Mouse (Mus musculus) cerebellum, adult 9-10 months (tissue): ENCODE results near the gene Mmd2.

Experiments
- DNase-seq: peaks from one replicate; pipeline ENCODE4 v3.0.0; 2022

Gene Mmd2

DNA sequence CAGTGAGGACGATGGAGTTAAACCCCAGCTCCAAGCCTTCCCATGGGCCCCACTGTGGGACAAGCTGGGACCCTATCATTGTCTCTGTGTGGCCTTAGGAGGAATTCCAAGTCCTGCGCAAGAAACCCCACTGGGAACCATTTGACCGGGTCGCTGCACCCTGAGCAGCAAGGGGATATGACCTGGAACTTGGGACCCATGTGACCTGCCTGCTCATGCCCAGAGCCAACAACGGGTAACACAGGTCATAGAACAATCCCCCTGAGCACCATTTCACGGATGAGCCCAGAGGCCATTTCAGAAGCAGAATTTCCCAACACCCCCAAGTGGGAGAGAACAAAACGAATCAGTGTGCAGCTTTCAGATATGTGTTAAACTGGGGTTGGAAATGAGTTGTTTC is 4.2 kb downstream of the Mmd2 start:
- no peak for DNase-seq

DNA sequence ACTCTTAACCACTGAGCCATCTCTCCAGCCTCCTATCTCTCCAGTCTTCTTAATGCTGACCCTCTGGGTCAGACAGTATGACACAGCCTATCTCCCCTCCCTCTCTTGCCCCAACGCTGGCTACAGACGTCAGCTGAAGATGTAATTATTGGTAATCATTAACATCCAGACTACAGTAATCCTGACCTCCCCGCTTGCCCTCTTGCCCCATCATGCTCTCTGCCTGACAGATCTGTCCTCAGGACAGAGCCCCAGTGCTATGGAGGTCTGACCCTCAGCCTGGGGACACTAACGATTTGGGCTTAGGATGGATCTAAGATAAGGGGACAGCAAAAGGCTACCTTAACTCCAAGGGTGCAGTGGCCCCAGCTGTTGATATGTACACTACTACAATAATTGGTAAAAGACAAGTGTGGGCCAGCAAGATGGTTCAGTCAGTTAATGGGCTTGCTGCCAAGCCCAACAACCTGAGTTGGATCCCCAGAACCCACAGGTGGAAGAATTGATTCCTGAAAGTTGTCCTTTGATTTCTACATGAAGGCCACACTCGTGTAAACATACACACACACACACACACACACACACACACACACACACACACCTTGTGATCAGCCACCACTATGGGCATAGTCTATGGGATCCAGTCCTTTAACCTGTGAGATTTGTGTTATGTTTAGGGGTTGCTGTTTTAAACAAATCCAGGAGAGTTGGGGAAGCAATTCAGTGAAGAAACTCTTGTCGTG is 10.8 kb downstream of the Mmd2 start:
- no peak for DNase-seq

DNA sequence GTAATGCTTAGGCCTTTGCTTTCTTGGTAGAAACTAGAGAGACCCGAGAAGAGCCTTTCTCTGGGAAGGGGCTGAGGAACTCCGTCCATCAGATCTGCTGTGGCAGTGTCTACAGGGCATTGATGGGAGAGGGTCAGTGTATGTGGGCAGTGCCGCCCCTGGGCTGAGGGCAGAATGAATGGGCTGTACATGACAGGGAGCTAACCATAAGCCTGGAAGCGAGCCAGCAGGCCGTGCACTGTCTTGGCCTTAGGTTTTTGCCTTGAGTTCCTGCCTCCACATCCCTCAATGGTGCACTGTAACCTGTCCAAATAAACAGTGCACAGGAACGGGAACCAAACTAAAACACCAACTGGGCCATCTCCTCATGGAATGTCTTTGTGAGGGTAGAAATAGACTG is 11.9 kb downstream of the Mmd2 start:
- DNase-seq: no peak

DNA sequence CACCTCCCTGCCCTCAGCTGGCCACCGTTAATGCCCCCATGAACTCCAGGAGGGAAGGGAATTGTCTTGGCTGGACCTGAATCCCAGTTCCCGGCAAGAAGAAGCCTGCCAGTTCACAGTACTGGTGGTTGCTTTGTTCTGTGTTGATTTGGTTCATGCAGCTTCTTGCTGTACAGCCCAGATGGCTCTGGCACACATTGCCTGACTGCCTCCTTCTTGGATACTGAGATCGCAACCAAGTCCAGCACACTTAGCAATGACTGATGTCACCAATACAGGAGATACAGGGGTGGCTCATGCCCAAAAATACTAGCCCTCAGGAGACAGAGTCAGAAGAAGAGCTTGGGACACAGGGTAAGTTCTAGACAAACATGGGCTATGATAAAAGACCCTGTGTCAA is 12.9 kb downstream of the Mmd2 start:
- DNase-seq: peak; percentile 64

DNA sequence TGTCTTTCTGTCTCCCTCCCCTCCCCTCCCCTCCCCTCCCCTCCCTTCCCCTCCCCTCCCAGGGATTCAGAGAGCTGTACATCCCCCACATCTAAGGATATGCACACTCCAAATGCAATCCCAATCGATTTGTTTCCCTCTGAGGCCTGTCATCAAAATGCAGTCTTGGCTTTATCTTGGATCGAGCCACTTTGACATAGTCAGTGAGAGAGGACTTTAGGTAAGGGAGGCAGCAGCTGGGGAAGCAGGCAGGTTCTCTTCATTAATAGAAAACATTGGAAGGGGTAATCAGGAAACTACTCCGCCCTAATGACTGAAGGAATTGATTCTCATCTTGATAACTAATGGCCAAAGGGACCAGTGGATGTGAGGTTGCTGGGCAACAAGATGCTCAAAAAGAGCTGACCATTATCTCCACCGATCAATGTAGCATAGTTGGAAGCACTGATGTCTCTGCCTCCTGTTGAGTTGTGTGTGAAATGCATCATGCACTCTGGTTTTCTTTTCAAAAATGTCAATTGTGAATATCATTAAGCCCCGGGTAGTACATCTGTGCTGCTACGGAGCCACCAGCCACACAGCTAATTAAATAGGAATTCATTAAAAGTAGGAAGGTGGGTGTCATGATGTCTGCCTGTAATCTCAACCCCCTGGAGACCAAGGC is 17.5 kb downstream of the Mmd2 start:
- DNase-seq: no peak

DNA sequence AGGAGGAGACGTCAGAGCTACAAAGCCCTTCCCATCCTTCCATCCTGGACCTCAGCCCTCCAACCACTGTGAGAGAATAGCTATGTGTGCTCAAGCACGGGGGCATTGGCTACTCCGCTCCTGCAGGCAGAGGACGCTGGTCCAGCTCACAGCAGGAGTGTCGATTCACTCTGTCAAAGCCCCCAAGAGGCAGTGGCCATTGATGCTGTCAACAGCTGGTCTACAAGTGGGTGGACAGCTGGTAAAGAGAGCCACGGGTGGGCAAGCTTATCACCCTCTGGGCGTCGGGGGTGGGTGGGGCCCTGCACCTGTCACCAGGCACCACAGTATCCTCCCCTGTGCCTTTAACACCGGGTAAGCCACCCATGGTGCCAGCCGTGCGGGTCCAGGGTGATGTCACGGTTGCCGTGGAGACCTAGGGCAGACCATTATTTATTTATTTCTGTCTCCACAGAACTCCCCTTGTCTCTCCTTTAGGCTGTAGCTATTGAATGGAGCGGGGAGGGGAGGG is 24.9 kb downstream of the Mmd2 start:
- no peak for DNase-seq

DNA sequence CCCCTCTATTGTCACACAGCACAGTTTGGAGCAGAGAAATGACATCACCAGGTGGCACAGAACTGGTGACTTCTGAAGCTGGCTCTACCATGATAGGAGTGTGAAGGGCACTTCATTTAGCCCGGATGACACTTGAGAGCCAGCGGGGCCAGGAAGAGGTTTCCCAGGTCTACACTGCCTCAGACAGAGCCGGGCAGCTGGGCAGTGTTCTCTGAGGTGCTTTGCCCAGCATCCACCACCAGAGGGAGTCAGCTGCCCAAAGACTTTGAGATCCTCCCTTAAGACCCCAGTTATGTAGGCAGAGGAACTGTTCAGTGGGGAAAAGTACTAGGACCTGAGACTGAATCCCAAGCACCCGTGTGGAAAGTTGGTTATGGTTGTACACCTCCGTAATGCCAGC is 27.1 kb downstream of the Mmd2 start:
- DNase-seq: peak; percentile 71

DNA sequence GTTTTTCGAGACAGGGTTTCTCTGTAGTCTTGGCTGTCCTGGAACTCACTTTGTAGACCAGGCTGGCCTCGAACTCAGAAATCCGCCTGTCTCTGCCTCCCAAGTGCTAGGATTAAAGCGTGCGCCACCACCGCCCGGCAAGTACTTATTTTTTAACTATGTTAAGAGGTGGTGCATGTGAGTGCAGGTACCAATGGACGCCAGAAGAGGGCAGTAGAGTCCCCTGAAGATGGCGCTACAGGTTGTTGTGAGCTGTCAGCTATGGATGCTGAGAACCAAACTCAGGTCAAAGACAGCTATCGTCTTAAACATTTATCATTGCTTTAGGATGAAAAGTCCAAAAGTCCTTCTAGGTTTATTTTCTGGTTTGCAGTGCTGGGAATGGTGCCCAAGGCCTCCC is 30.4 kb downstream of the Mmd2 start:
- DNase-seq: no peak

DNA sequence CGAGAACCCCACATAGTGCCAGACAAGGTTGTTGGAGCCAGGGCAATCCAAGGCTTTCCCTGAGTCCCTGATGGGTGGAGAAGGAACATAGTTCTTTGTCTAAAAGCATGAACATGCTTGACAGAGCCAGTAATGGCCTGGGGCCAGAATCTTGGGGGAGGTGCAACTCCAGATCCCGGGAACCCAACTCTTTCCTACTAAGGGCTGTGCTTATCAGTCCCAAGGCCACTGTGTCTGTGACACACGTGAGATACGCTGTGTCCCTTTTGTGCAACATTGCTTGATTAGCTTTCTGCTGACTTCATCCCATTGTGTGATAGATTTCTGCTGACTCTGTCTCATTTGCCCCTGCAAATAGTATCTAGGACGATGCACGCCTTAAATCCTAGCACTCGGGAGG is 31.8 kb downstream of the Mmd2 start:
- no peak for DNase-seq

DNA sequence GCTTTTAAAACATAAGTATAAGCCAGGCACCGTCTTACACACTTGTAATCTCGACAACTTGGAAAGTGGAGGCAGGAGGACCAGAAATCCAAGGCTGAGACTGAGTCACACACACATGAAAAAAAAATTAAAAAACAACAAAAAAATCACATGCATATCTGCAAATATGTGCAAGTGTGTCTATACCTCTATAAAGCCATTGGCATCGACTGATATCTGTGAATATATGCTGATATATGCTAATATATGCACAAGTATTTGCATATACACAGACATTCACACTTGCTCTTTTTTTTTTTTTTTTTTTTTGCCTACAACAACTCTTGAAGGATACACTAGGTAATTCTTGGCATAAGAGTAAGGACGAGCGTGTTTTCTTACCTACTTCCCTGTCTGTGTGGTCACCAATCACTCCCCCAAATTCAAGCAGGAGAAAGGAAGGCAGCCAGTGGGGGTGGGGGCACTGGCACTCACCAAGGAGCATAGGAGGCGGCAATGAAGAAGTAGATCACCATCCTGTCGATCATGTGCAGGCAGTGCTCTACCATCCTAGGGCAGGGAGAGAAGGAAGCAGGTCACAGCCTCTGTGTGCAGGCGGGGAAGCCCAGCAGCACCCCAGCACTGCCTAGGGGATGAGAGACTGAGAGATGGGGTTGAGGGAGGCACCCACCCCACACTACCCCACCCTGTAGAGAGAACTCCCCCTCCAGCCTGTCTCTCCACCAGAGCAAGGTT is 34.1 kb downstream of the Mmd2 start:
- no peak for DNase-seq

DNA sequence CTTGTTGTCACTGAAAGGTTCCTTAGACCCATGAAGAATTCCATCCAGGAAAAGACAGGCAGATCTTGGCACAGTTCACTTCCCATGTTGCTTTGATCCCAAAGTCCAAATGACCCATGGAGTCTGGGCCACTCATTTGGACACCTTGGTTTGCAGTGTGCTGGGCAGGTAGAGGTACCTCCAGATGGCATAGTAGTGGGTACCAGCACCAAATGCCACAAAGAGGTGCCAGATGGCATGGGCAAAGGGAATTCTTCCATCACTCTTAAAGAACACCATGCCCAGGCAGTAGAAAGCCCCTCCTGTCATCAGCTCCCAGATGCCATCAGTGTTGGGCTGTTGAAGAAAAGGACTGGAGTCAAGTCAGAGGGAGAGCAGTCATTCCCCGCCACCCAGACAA is 44.0 kb downstream of the Mmd2 start:
- DNase-seq: no peak

DNA sequence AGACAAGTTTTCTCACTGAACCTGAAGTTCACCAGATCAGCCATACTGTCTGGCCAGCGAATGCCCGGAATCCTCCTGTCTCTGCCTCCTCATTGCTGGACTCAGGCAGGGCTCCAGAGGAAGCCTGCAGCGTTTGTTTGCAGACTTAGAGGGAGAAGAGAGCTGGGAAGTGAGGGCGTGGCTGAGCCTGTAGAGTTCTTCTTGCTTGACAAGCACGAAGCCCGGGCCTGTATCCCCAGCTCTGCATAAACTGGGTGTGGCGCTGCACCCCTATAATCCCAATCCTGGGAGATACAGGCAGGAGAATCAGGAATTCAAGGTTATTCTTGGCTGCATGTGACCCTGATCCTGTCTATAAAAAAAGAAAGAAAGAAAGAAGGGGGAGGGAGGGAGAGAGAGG is 48.3 kb downstream of the Mmd2 start:
- DNase-seq: no peak

DNA sequence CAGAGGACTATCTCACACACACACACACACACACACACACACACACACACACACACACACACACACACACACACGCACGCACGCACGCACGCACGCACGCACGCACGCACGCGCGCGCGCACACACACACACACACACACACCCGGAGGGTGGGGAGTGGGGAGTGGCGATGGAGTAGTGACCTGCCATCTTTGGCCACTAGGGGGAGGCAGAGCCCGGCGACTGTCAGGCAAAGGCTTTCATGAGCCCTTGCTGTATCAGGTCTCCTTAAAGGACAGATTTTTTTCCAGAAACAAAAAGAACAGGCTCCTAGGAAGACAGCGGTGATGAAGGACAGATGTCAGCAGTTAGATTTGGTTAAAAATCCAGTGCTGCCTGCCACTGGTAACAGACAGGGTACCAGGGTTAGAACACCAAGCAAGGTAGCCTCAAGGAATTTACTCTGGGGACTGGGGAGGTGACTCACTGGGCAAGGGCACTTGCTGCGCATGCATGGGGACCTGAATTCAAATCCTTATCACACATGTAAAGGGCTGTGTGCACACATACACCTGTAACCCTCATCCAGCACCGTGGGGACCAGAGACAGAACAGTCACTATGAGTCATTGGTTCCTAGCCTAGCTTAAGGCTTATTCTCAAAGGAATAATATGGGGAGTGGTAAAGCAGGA is 51.1 kb downstream of the Mmd2 start:
- DNase-seq: peak; percentile 90

DNA sequence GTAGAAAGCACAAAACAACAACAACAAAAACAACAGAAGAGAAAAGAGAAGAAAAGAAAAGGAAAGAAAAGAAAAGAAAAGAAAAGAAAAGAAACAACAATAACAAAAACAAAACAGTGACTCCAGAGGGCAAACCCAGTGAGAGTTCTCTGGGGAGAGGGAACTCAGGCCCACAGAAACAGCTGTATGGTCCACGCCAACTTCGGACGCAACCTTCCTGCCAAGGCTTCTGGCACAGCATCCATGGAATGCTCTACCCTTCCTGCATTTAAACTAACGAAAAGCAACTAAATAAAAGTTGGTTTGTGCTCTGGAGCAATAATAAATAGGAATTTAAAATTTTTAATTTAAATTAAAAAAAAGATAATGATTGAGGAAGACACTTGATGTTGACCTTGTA is 51.9 kb downstream of the Mmd2 start:
- no peak for DNase-seq

DNA sequence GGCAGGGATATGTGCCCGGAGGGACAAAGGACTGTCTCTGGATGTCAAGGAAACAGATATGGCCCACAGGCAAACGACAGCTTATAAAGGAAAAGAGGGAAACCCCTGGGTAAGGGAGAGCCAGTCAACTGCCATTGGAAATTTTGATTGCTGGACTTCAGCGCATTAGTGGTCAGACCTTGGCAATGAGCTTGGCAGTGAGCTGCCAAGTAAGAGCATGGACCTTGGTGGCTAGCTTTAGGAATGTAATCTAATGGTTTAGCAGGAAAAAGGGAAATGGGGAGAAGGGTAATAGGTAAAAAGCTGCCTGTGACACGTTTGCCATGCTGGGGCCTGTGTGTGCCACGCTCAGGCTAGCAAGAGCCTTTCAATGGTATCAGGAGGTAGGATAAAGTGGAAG is 52.7 kb downstream of the Mmd2 start:
- DNase-seq: no peak

DNA sequence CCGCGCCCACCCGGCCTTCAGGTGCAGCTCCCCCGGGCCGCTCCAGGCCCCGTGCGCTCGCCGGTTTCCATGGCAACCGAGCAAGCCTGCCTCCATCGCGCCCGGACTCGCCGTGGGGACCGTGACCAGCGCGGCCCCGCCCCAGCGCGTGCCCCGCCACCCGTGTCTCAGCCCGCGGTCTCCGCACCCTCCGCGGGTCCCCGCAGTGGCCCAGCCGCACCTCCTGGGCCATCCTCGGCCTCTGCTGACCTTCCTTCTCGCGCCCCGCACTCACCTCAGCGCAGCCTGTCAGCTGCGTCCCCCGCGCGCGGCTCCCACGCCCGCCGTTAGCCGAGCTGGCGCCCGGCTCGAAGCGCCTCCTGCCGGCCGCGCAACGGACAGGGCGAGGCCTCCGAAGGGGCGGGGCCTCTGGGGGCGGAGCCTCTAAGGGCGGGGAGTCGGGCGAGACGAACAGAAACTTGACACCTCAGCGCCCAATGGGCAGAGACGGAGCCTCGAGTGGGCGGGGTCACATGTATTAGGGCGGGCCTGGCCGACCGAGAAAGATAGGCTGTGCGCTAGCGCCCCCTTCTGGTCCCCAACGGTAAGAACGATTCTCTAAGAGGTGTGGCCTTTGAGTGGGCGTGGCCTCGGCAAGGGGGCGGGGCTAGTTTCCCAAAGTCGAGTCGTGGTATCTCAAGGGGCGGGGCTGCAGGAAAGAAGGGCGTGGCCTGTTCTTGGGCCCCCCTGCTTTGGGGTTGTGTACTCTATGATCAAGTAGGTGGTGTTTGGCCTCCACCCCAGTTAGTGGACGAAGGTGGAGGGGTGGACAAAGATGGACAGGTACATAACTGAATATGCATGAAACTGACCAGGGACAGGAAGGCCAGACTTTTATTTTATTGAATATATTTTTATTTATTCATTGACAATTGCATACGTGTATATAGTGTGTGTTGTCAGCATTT is 57.6 kb downstream of the Mmd2 start, which contains the start of gene Radil:
Radil (minus strand) TSS at position 393 of the 947 bp plus-strand sequence.
- peak; percentile 100 for DNase-seq

DNA sequence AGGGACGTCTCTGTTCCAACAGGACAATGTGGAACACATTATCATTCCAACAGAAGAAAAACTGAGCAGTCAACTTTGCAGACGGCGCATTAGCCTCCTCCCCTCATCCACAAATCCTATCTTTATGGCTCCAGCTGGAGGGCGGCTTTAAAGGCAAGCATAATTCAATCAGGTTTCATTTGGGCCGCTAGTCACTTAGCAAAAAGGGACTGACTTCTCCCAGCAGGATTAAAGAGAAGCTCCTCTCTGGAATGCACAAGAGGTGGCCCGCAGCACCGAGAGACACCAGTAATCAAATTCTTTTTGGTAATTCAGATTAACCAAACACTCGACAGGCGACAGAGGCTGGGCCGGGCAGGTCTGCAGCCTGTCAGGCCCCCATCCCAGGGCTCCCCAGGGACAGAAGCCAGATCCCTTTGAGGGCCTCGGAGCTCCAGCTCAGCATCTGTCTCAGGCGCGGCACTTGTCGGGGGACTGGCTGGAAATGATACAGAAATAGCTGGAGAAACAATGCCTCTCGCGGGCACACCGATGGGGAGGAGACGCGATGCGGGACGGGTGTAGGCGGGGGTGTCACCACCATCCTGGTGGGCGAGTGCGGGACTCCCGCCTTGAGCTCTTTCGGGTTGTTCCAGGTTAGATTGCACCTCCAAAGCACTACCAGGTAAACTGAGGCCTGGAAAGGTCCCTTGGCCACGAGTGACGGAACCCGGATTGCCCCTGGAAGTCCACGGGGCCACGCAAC is 58.5 kb downstream of the Mmd2 start:
- DNase-seq: no peak

DNA sequence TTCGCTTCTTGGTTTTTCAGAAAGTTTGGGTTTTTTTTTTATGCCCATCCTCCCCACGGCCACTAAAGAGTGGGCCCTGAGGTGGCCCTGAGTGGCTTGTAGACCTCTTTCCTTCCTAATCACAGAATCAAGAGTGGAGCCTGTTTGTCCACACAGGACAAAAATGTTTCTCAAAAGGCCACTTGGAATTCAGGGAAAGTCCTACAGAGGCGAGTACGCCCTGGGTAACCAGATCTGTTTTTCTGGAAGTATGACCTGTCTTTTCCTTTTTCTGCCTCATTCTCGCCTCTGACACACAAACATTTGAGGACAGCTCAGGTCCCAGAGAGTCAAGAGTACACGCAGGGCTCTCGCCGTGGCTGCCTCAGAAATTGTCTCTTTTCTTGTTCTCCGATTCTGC is 59.2 kb downstream of the Mmd2 start:
- DNase-seq: no peak

DNA sequence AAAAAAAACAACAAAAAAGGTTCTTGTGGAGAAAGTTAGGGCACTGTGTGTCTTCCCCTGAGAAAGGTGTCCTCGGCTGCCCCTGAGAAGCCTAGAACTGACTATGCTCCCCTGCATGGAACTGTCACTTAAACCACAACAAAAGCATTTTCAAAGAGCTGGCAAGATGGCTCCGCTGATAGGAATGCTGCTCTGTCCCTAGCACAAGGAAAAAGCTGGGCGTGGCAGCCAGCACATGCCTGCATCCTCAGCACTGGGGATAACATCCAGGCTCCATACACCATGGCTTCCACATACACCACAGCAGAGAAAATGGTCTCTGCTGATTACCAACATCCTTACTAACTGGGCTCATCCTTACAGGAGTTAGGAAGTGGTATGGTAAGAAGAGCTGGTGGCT is 61.5 kb downstream of the Mmd2 start:
- no peak for DNase-seq

DNA sequence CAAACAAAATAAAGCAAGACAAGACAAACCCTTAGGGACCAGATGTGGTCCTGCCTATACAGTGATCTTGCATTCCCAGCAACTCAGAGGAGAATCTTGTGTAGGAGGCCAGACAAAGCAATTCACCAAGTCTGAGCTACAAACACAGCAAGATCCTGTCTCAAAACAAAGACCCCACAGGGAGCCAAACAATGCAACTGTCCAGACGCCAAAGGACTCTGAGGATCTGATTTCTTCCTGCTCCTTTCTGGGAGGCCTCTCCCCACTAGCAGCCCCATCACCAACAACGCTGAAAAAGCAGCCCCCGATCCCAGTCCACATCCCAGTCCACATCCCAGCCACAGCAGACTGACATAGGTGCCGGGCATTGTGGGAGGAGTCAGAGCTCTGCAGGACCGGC is 62.3 kb downstream of the Mmd2 start:
- DNase-seq: no peak
